Mouse (Mus musculus) stomach, embryonic 14.5 days (tissue): Measurements from ENCODE around the gene Yipf3. TPM values are rescaled to one million over a fixed set of nuclear protein-coding genes. Genes with fewer than 3 reads are reported as not detected.

Experiments used
- ATAC-seq: fragments of 200-750 bp; cut with Nextera tagmentation; 2 replicates; pipeline ENCODE4 v1.8.0; 2017; ENCODE audit warnings: low read depth, moderate TSS enrichment; ENCODE audit not compliant: insufficient number of reproducible peaks, insufficient read depth, low FRiP score
- H3K27ac ChIP-seq: fragments of 300-500 bp; sonication (generic); 2 replicates; pipeline ENCODE4 v1.5.1; 2014; ENCODE audit warnings: mild to moderate bottlenecking, low read length, moderate library complexity, mixed read lengths
- H3K27me3 ChIP-seq: fragments of 300-500 bp; sonication (generic); 2 replicates; pipeline ENCODE4 v1.6.1; 2014; ENCODE audit warnings: low read length, control low read depth, mixed read lengths; ENCODE audit not compliant: control insufficient read depth, insufficient read depth
- H3K36me3 ChIP-seq: fragments of 300-500 bp; sonication (generic); 2 replicates; pipeline ENCODE4 v1.6.1; 2014; ENCODE audit warnings: mild to moderate bottlenecking, control low read depth, low read length, moderate library complexity, mixed read lengths; ENCODE audit not compliant: control insufficient read depth, insufficient read depth
- H3K4me1 ChIP-seq: fragments of 300-500 bp; sonication (generic); 2 replicates; pipeline ENCODE4 v1.6.1; 2014; ENCODE audit warnings: low read length, control low read depth, mixed read lengths; ENCODE audit not compliant: control insufficient read depth, insufficient read depth
- H3K4me2 ChIP-seq: fragments of 300-500 bp; sonication (generic); replicated peaks from 2 replicates; pipeline ENCODE4 v1.6.1; 2014; ENCODE audit warnings: low read depth, low read length, control low read depth
- H3K4me3 ChIP-seq: fragments of 300-500 bp; sonication (generic); 2 replicates; pipeline ENCODE4 v1.5.1; 2014; ENCODE audit warnings: low read depth, low read length, control low read depth
- H3K9ac ChIP-seq: fragments of 300-500 bp; sonication (generic); replicated peaks from 2 replicates; pipeline ENCODE4 v1.6.1; 2014; ENCODE audit warnings: low read depth, mild to moderate bottlenecking, control low read depth, low read length, moderate library complexity, mixed read lengths
- H3K9me3 ChIP-seq: fragments of 300-500 bp; sonication (generic); 2 replicates; pipeline ENCODE4 v1.6.1; 2016; ENCODE audit warnings: low read depth, low read length, control low read depth; ENCODE audit not compliant: control insufficient read depth
- WGBS: fragments of 180-500 bp; shearing (Covaris S2); extraction: QIAGEN DNeasy Blood & Tissue Kit; methylation state at CpG from one replicate; pipeline ENCODE4 v1.1.7; 2014; 5-methylcytosine and 5-hydroxymethylcytosine counted together
- polyA plus RNA-seq: library from polyadenylated mRNA; unstranded; fragments of >200 nt; fragmentation: Nextera tagmentation; extraction: Ambion mirVana; gene quantifications from 2 replicates; pipeline ENCODE4 v1.2.1, GENCODE M21; 2014

The Yipf3 gene
- polyA plus RNA-seq, 1 experiment from 2014 or later, result 104 TPM

GRCm38 (mm10) chr17:46236067-46236466 lies 11.8 kb upstream of the Yipf3 start:
- Histone ChIP-seq H3K4me2 (no peak overlapping the region), H3K4me3 (no peak overlapping the region), H3K9ac (no peak overlapping the region), H3K27ac (no peak overlapping the region), H3K27me3 (no peaks in the 10 kb centered on the region), H3K36me3 (peaks cover 61% of the 10 kb centered on the region), H3K4me1 (no peaks in the 10 kb centered on the region), H3K9me3 (no peaks in the 10 kb centered on the region)
- WGBS, result 82% methylated on average over 1 of the region's 1 CpGs
- no peak for ATAC-seq

DNA sequence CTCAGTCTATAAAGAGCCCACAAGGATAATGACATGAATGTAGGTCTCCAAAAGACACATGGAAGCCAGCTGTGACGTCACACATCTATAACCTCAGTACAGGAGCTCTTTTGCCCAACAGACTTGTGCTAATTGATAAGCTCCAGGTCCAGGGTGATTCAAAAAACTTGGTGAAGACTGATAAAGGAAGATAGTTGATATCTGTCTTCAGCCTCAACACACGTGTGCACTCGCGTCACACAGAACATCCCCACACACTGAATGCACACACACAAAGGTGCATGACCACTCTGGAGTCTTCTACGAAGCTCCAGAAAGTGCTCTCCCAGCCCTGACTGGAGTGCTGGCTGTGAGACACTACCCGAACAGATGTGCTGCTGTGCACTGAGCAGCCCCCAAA lies 10.8 kb upstream of the Yipf3 start:
- H3K36me3 ChIP-seq, result peaks cover 65% of the 10 kb centered on the region

GRCm38 (mm10) chr17:46237480-46237879 lies 10.4 kb upstream of the Yipf3 start:
- ATAC-seq, result no peak
- no peak overlapping the region for H3K4me2 ChIP-seq
- no peaks in the 10 kb centered on the region for H3K27me3 ChIP-seq
- no peaks in the 10 kb centered on the region for H3K9me3 ChIP-seq
- no peak overlapping the region for H3K27ac ChIP-seq
- WGBS, result 77% methylated on average over 5 of the region's 5 CpGs
- peaks cover 69% of the 10 kb centered on the region for H3K36me3 ChIP-seq
- no peak overlapping the region for H3K9ac ChIP-seq
- no peaks in the 10 kb centered on the region for H3K4me1 ChIP-seq
- no peak overlapping the region for H3K4me3 ChIP-seq

More for the DNA sequence above, 10.8 kb upstream of the Yipf3 start:
- no peak overlapping the region for H3K4me3 ChIP-seq
- no peaks in the 10 kb centered on the region for H3K4me1 ChIP-seq
- H3K27me3 ChIP-seq, result no peaks in the 10 kb centered on the region
- H3K9ac ChIP-seq, result no peak overlapping the region
- H3K27ac ChIP-seq, result no peak overlapping the region
- H3K4me2 ChIP-seq, result no peak overlapping the region
- 91% methylated on average over 6 of the region's 6 CpGs for WGBS
- no peaks in the 10 kb centered on the region for H3K9me3 ChIP-seq
- no peak for ATAC-seq

- Histone ChIP-seq H3K27me3 (no peaks in the 10 kb centered on the region), H3K27ac (no peak overlapping the region), H3K4me1 (no peaks in the 10 kb centered on the region), H3K36me3 (peaks cover 76% of the 10 kb centered on the region), H3K4me3 (no peak overlapping the region), H3K9me3 (no peaks in the 10 kb centered on the region), H3K9ac (no peak overlapping the region), H3K4me2 (no peak overlapping the region)
- WGBS, result 93% methylated on average over 15 of the region's 15 CpGs
- no peak for ATAC-seq
These were observed 8.3 kb upstream of the Yipf3 start for GRCm38 (mm10) chr17:46239516-46240114.

- no peak for ATAC-seq
- 57% methylated on average over 11 of the region's 11 CpGs for WGBS
- Histone ChIP-seq H3K9me3 (no peaks in the 10 kb centered on the region), H3K4me1 (peaks cover under 1% of the 10 kb centered on the region; the same call in 1 of the 2 replicates), H3K9ac (no peak overlapping the region), H3K4me2 (no peak overlapping the region), H3K27ac (no peak overlapping the region), H3K36me3 (peaks cover 86% of the 10 kb centered on the region), H3K4me3 (no peak overlapping the region), H3K27me3 (no peaks in the 10 kb centered on the region)
These were observed 6.4 kb upstream of the Yipf3 start for GRCm38 (mm10) chr17:46241471-46241870.

- Histone ChIP-seq H3K27ac (no peak overlapping the region), H3K4me1 (peaks cover 5% of the 10 kb centered on the region; the same call in 1 of the 2 replicates), H3K4me2 (no peak overlapping the region), H3K9ac (no peak overlapping the region), H3K9me3 (no peaks in the 10 kb centered on the region), H3K27me3 (no peaks in the 10 kb centered on the region), H3K4me3 (no peak overlapping the region), H3K36me3 (peaks cover 80% of the 10 kb centered on the region)
- no peak for ATAC-seq
- WGBS, result 86% methylated on average over 13 of the region's 13 CpGs
These were observed 5.6 kb upstream of the Yipf3 start for GRCm38 (mm10) chr17:46242274-46242673.

DNA sequence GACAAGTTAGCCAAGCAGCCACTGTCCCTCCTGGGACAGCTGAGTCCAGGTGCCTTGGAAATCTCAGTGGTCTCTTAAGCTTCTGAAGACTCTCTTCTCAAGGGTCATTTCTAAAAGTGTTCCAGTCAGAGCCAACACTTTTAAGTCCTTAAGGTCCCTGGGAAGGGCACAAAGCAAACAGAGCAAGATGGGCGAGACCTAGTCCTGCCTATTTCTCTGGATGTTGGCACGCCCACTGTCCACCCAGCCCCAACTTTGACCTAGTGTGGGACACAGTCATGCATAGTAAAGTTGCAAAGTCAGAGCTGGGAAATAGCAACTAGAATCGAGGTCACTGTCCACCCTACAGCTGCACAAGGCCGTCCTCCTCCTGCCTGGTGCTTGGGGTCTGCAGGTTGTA lies 4.9 kb upstream of the Yipf3 start:
- no peak overlapping the region for H3K9ac ChIP-seq
- no peaks in the 10 kb centered on the region for H3K27me3 ChIP-seq
- peaks cover 76% of the 10 kb centered on the region for H3K36me3 ChIP-seq
- H3K9me3 ChIP-seq, result no peaks in the 10 kb centered on the region
- no peak overlapping the region for H3K4me2 ChIP-seq
- no peak overlapping the region for H3K27ac ChIP-seq
- H3K4me1 ChIP-seq, result peaks cover 5% of the 10 kb centered on the region; the same call in 1 of the 2 replicates
- H3K4me3 ChIP-seq, result no peak overlapping the region
- no peak for ATAC-seq
- WGBS, result 78% methylated on average over 4 of the region's 4 CpGs

DNA sequence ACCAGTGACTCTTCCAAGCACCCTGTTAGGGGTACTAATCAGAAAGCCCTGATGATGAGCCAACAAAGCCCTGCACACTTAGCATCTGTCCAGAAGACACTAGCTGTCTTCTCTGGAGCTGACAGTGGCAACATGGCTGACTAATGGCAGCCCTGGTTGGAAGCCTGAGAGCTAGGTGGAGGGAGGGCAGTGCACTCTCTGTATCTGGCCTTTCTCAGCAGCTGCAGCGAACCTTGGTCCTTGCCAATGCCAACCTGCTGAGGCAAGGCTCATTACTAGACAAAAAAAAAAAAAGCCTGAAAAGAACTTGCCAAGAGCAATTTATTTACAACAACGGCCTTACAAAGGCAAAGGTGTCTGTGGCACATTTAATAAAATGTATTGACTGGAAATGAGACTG lies 4.3 kb upstream of the Yipf3 start:
- no peak overlapping the region for H3K4me2 ChIP-seq
- H3K9me3 ChIP-seq, result no peaks in the 10 kb centered on the region
- H3K9ac ChIP-seq, result no peak overlapping the region
- H3K36me3 ChIP-seq, result peaks cover 69% of the 10 kb centered on the region
- no peak for ATAC-seq
- 71% methylated on average over 2 of the region's 2 CpGs for WGBS
- H3K27ac ChIP-seq, result no peak overlapping the region
- no peaks in the 10 kb centered on the region for H3K27me3 ChIP-seq
- peaks cover 5% of the 10 kb centered on the region; the same call in 1 of the 2 replicates for H3K4me1 ChIP-seq
- no peak overlapping the region for H3K4me3 ChIP-seq

GRCm38 (mm10) chr17:46244579-46244978 lies 3.3 kb upstream of the Yipf3 start:
- no peaks in the 10 kb centered on the region for H3K27me3 ChIP-seq
- H3K9me3 ChIP-seq, result no peaks in the 10 kb centered on the region
- no peak overlapping the region for H3K9ac ChIP-seq
- peaks cover 69% of the 10 kb centered on the region for H3K36me3 ChIP-seq
- H3K4me1 ChIP-seq, result peaks cover 11% of the 10 kb centered on the region
- no peak overlapping the region for H3K27ac ChIP-seq
- H3K4me2 ChIP-seq, result no peak overlapping the region
- WGBS, result 75% methylated on average over 10 of the region's 10 CpGs
- ATAC-seq, result no peak
- H3K4me3 ChIP-seq, result no peak overlapping the region
